Comparison of ENCODE assay signal across 7 mouse cellular contexts in the genomic region with DNA sequence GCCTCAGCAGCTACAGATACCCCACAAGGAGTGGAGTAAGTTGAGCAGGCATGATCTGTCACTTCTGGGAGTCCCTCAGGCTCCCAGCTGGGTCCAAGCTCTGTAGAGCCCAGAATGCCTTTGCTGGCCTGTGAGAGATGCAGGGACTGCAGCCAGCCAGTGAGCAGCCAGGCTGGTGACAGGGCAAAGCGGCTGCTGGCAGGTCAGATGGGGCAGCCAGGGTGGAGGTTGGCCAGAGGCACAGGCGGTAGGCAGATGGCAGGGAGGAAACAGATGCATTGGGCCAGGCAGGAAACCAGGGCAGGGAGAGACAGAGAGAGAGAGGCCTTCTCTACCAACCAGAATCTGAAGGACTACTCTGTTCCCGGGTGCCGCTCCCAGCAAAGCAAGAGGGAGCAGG. TPM values are rescaled to one million over a fixed set of nuclear protein-coding genes. Genes with fewer than 3 reads are reported as not detected.
DNase-seq lines count a peak whose midpoint lies in the region; ATAC-seq lines count a peak whose summit lies in the region.

No protein-coding gene starts in this region.

- peaks cover 4% of the 10 kb centered on the region; the same call in 1 of the 2 replicates for H3K36me3 ChIP-seq in lung, embryonic 16.5 days (ENCODE audit: control insufficient read depth, insufficient read depth, low read length)

- no peaks in the 10 kb centered on the region for H3K27me3 ChIP-seq in lung, embryonic 16.5 days (ENCODE audit: control insufficient read depth, insufficient read depth, low read depth, low read length)

- no peaks in the 10 kb centered on the region; the same call in 1 of the 2 replicates for H3K9me3 ChIP-seq in lung, embryonic 16.5 days (ENCODE audit: control insufficient read depth, low read length)

- 46% methylated on average over 4 of the region's 4 CpGs for WGBS in lung, embryonic 16.5 days

- H3K9ac ChIP-seq in lung, embryonic 16.5 days (ENCODE audit: low read length), result no peak overlapping the region

- no peak overlapping the region for H3K4me3 ChIP-seq in lung, embryonic 16.5 days (ENCODE audit: low read length)

- no peak overlapping the region for H3K4me2 ChIP-seq in lung, embryonic 16.5 days (ENCODE audit: low read depth, low read length)

- peak; percentile 27; the same call in 1 of the 2 replicates for ATAC-seq in lung, embryonic 16.5 days (ENCODE audit: low read depth)
- ATAC-seq in hematopoietic stem cell, adult 5-6 weeks (replicated peaks in 1 of 2; ENCODE audit: insufficient read depth in 1 of 2, low FRiP score in 2 of 2, low TSS enrichment in 1 of 2, low read depth in 1 of 2, poor library complexity in 2 of 2, severe bottlenecking in 2 of 2), result peak; percentile 78 to 88

- no peak overlapping the region for H3K27ac ChIP-seq in lung, embryonic 16.5 days (ENCODE audit: low read length)

- H3K4me1 ChIP-seq in lung, embryonic 16.5 days (replicated peaks; ENCODE audit: control insufficient read depth, insufficient read depth, low read length), result peaks cover 10% of the 10 kb centered on the region; the same call in 1 of the 2 replicates

- no peak for DNase-seq in lung, postnatal 36 days
- DNase-seq in cerebellum, adult 11 months, result peak; percentile 78
- DNase-seq in gastrocnemius, adult 18-20 months (ENCODE audit: low spot score), result peak; percentile 38
- DNase-seq in thymus, postnatal 0 days (ENCODE audit: low spot score), result peak; percentile 53
- no peak for DNase-seq in ovary, postnatal 36 days (ENCODE audit: low spot score)

RNA-seq across cellular contexts. Expression of gene Cmtm7, which starts 6.4 kb away (rescaled TPM):
- 78.1 and 88.7 TPM in 2 replicates for polyA plus RNA-seq in lung, embryonic 16.5 days (2015; fragmentation: Nextera tagmentation; extraction: Ambion mirVana)
- total RNA-seq in gastrocnemius, adult 18-20 months (2021), result 1 to 10 TPM; 3.7 to 7.0 TPM
- total RNA-seq in hematopoietic stem cell, adult 5-6 weeks (2017), result 461 and 641 TPM in 2 replicates
- 299 and 301 TPM in 2 replicates for polyA plus RNA-seq in thymus, postnatal 0 days (2015; fragmentation: Nextera tagmentation; extraction: Ambion mirVana)

RNA-seq across cellular contexts. Expression of gene Cmtm6, which starts 44.4 kb away (rescaled TPM):
- 67.0 and 67.8 TPM in 2 replicates for polyA plus RNA-seq in lung, embryonic 16.5 days (2015; fragmentation: Nextera tagmentation; extraction: Ambion mirVana)
- 1 to 10 TPM; 5.8 to 7.4 TPM for total RNA-seq in gastrocnemius, adult 18-20 months (2021)
- 66.4 and 85.0 TPM in 2 replicates for total RNA-seq in hematopoietic stem cell, adult 5-6 weeks (2017)
- 92.2 and 93.4 TPM in 2 replicates for polyA plus RNA-seq in thymus, postnatal 0 days (2015; fragmentation: Nextera tagmentation; extraction: Ambion mirVana)

Comparison
In these comparisons a context has a peak if more than half of its experiments do, and no peak if none do; other contexts are left out.
1. DNase-seq: peak in cerebellum, adult 11 months (single experiment), gastrocnemius, adult 18-20 months (single experiment) and thymus, postnatal 0 days (single experiment); none in lung, postnatal 36 days (single experiment) and ovary, postnatal 36 days (single experiment).
2. RNA of gene Cmtm7, which starts 6.4 kb away (total RNA-seq): 461 to 641 TPM in hematopoietic stem cell, adult 5-6 weeks; 3.7 to 7.0 TPM in gastrocnemius, adult 18-20 months; every median in the first group is over 10 times any median in the second.